Mouse (Mus musculus) neural tube, embryonic 14.5 days (tissue): ENCODE data around the gene Slc35f5. TPM values are rescaled to one million over a fixed set of nuclear protein-coding genes. Genes with fewer than 3 reads are reported as not detected.

Source experiments
- ATAC-seq: fragments of 200-750 bp; cut with Nextera tagmentation; 2 replicates; pipeline ENCODE4 v1.8.0; 2017; ENCODE audit warnings: low read depth, mild to moderate bottlenecking, moderate TSS enrichment, moderate library complexity
- H3K27ac ChIP-seq: fragments of 300-500 bp; sonication (generic); 2 replicates; pipeline ENCODE4 v1.5.1; 2014; ENCODE audit warnings: low read depth, mild to moderate bottlenecking, control low read depth, low read length, moderate library complexity, mixed read lengths
- H3K27me3 ChIP-seq: fragments of 300-500 bp; sonication (generic); 2 replicates; pipeline ENCODE4 v1.6.1; 2014; ENCODE audit warnings: low read length; ENCODE audit not compliant: control insufficient read depth, insufficient read depth
- H3K36me3 ChIP-seq: fragments of 300-500 bp; sonication (generic); 2 replicates; pipeline ENCODE4 v1.6.1; 2014; ENCODE audit warnings: low read length, mixed read lengths; ENCODE audit not compliant: control insufficient read depth, insufficient read depth
- H3K4me1 ChIP-seq: fragments of 300-500 bp; sonication (generic); 2 replicates; pipeline ENCODE4 v1.6.1; 2014; ENCODE audit warnings: low read length; ENCODE audit not compliant: control insufficient read depth, insufficient read depth
- H3K4me2 ChIP-seq: fragments of 300-500 bp; sonication (generic); 2 replicates; pipeline ENCODE4 v1.6.1; 2014; ENCODE audit warnings: mild to moderate bottlenecking, low read depth, low read length, control low read depth
- H3K4me3 ChIP-seq: fragments of 300-500 bp; sonication (generic); 2 replicates; pipeline ENCODE4 v1.5.1; 2014; ENCODE audit warnings: low read depth, low read length, control low read depth, mixed read lengths
- H3K9ac ChIP-seq: fragments of 300-500 bp; sonication (generic); replicated peaks from 2 replicates; pipeline ENCODE4 v1.6.1; 2014; ENCODE audit warnings: low read depth, mild to moderate bottlenecking, control low read depth, low read length, mixed read lengths
- H3K9me3 ChIP-seq: fragments of 300-500 bp; sonication (generic); 2 replicates; pipeline ENCODE4 v1.6.1; 2016; ENCODE audit warnings: low read length; ENCODE audit not compliant: control insufficient read depth
- WGBS: fragments of 180-500 bp; shearing (Covaris S2); extraction: QIAGEN DNeasy Blood & Tissue Kit; methylation state at CpG from one replicate; pipeline ENCODE4 v1.1.7; 2014; 5-methylcytosine and 5-hydroxymethylcytosine counted together
- polyA plus RNA-seq: library from polyadenylated mRNA; unstranded; fragments of >200 nt; fragmentation: Nextera tagmentation; extraction: Ambion mirVana; gene quantifications from 2 replicates; pipeline ENCODE4 v1.2.1, GENCODE M21; 2014

Gene Slc35f5
- polyA plus RNA-seq, 1 experiment from 2014 or later, result 29.1 TPM

GRCm38 (mm10) chr1:125607087-125607803 is 46.9 kb downstream of the Slc35f5 start:
- Histone ChIP-seq H3K9me3 (no peaks in the 10 kb centered on the region), H3K4me1 (no peaks in the 10 kb centered on the region), H3K27ac (peak overlapping the region; percentile 64; the same call in 1 of the 2 replicates), H3K36me3 (no peaks in the 10 kb centered on the region), H3K9ac (0 out of 2 replicates have a peak overlapping the region, but pooled peaks have one; percentile 25), H3K27me3 (no peaks in the 10 kb centered on the region), H3K4me3 (no peak overlapping the region), H3K4me2 (no peak overlapping the region)
- WGBS, result 21% methylated on average over 10 of the region's 10 CpGs
- ATAC-seq, result peak; percentile 94

GRCm38 (mm10) chr1:125624376-125625076 is 64.1 kb downstream of the Slc35f5 start:
- Histone ChIP-seq H3K4me3 (no peak overlapping the region), H3K27ac (no peak overlapping the region), H3K4me2 (no peak overlapping the region), H3K9ac (no peak overlapping the region), H3K4me1 (no peaks in the 10 kb centered on the region), H3K9me3 (no peaks in the 10 kb centered on the region), H3K36me3 (no peaks in the 10 kb centered on the region), H3K27me3 (no peaks in the 10 kb centered on the region)
- 69% methylated on average over 4 of the region's 4 CpGs for WGBS
- ATAC-seq, result no peak

GRCm38 (mm10) chr1:125639501-125640253 is 79.3 kb downstream of the Slc35f5 start:
- Histone ChIP-seq H3K4me2 (no peak overlapping the region), H3K9me3 (no peaks in the 10 kb centered on the region; the same call in 1 of the 2 replicates), H3K4me1 (0 out of 2 replicates have a peak, but pooled peaks cover 4% of the 10 kb centered on the region), H3K9ac (no peak overlapping the region), H3K4me3 (no peak overlapping the region), H3K27ac (no peak overlapping the region), H3K36me3 (no peaks in the 10 kb centered on the region), H3K27me3 (no peaks in the 10 kb centered on the region)
- no peak for ATAC-seq
- 26% methylated on average over 8 of the region's 8 CpGs for WGBS

GRCm38 (mm10) chr1:125643643-125644042 is 83.2 kb downstream of the Slc35f5 start:
- 22% methylated on average over 1 of the region's 1 CpGs for WGBS
- Histone ChIP-seq H3K4me1 (0 out of 2 replicates have a peak, but pooled peaks cover 4% of the 10 kb centered on the region), H3K36me3 (no peaks in the 10 kb centered on the region), H3K4me2 (no peak overlapping the region), H3K9me3 (no peaks in the 10 kb centered on the region), H3K9ac (no peak overlapping the region), H3K27ac (no peak overlapping the region), H3K4me3 (no peak overlapping the region), H3K27me3 (no peaks in the 10 kb centered on the region)
- ATAC-seq, result no peak

Other genes starting within 250 kb of the Slc35f5 start
- gene Actr3, start 124.9 kb upstream of the Slc35f5 start, polyA plus RNA-seq, result 222 and 275 TPM in 2 replicates
- not detected in 2 replicates for gene Gpr39, start 116.4 kb downstream of the Slc35f5 start, polyA plus RNA-seq